Mouse (Mus musculus): Measurements from ENCODE around the gene Adam17. TPM values are rescaled to one million over a fixed set of nuclear protein-coding genes. Genes with fewer than 3 reads are reported as not detected.
A peak's percentile ranks its signal among the peaks of the same experiment; 100 is the strongest.

Adam17 gene
- polyA plus RNA-seq, 2 experiments from 2014 or later = 55.6 to 61.6 TPM

DNA sequence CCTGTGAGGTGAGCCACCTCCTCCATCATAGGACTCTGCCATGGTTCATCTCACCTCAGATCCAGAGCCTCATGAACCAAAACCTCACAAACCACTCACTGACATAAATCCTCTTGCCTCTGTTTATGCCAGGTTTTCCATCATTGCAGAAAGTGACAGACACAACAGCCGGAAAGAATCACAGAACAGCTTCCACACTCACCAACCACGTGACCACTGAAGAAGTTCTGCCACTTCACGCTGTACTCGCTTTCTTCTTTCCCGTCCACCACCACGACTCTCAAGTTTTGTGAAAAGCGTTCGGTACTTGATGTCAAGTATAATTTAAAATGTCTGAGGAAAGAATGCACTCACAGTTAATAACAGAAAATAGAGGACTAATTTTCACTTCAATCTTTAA is 19.8 kb downstream of the Adam17 start:
- no peak for ATAC-seq

DNA sequence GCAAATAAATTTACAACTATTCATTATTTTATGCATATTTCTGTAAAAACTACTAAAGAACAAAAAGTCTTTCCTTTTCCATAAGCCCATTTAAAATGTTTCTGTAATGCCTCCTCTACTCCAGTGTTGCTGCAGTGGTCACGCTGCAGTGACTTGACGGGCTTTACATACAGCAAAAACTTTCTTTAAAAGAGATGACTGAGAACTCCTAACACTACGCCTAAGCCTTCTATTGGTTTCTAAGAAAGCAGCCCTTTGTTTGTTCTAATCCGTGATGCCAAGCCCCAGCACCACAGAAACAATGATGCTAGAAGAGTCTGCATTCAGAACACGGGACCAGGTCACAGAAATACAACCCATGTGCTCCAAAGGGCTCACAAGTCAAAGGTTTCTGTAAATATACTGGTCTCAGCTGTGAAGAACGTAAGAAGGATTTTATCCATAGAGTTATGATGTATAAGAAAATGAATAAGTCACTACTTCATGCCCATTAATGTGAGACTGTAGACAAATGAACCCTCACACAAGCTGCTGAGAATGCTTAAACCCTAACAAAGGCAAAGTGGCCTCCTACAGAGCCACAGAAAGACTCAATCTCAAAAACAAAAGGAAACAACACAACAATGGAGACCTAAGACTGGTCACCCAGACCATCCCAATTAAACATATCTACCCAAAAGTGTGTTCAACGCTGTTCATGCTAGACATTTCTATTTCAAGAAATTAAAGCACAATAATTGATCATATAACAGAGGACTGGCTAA is 23.1 kb downstream of the Adam17 start:
- no peak for ATAC-seq

DNA sequence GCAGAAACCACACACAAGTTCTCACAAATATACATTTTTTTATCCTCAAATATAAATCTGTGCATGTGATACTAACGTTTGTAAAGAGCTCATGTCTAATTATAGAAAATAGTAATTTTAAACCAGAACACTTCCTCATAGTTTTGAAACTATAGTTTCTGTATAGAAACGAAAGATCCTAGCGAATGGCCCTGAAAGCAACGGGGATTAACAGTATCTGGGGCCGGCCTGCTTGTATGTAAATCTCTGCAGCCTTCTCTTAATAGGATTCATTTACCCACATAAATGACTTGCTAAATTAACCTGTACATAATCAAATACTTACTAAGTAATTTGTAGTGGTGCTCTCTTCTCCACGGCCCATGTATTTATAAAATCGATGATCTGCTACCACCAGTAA is 26.5 kb downstream of the Adam17 start:
- no peak for ATAC-seq

DNA sequence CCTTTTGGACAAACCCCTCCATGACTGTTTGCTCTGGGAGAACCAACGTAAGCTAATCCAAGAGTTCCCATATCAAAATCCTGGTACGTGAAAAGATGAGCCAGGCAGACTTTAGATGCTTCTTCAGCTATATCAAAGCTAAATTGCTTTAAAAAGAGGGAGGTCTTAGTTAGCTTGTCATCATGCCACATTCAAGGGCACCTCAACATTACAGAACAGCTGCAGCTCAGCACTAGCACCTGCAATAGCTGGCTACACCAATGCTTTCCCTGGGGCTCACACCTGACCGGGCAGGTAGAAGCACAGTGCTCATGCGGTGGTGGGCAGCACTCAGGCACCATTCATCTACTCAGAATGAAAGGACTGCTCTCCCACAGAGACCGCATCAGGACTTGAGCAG is 32.8 kb downstream of the Adam17 start:
- no peak for ATAC-seq

DNA sequence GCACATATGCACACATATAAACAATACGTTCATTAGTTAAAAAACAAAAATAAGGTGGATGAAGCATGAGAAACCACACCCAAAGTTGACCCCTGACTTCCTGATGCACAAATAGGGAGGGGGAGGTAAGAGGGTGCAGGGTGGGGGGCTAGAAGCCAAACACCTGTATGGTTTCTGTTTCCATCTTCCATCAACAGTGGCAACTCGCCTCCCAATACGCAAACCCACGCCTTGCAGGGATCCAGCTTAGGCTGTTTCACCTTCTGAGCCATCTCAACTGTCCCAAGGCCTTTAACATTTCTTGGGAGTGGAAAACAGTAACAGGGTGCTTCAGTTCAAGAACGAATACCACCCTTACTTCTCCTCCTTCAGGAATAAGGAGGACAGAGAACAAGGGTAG is 36.3 kb downstream of the Adam17 start:
- ATAC-seq = no peak

DNA sequence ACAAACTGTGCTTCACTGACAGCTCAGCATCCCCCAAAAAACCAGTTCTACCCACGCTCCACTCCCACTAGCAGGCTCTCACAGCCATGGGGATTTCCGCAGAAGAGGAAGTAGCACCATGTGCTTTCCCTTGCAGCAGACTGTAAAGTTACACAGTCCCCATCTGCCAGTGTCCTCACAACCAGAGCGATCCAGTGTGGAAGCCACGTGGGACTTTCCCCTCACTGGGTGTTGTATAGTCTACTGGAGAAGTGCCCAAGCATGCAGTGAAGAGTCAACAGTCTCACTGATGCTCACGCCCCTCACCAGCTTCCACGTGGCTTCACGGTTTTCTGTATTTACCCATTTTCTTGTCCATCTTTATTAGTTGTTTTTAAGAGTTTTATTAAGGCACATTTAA is 37.6 kb downstream of the Adam17 start:
- ATAC-seq = peak; percentile 94

DNA sequence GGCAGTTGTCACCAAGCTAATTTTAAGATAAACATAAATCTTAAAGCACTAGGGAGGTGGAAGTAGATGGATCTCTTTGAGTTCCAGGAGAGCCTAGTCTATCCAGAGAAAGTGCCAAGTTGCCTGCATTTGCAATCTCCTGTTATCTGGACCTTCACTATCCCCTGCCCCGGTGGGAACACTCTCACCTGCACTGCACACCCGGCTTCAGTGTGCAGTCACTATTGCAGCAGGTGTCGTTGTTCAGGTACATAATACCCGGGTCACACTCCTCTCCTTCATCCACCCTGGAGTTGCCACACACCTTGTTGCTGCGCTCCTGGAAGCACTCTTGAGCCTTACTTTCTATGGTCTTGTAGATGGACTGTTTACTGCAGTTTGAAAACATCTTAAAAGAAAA is 39.7 kb downstream of the Adam17 start:
- ATAC-seq = no peak

DNA sequence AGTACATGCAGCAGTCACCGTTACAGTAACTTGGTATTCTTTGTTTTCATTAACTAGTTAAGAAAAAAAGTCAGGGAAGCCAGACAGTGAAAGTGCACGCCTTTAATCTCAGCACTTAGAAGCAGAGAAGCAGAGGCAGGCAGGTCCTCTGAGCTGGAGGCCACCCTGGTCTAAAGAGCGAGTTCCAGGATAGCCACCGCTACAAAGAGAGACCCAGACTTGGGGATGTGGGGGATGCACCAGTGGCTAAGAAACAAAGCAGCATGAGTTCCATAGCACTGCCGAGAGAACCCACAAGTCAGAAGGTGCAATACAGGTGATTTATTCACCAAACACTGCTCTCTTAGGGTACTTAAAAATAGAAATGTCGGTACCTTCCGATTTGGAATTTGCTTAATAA is 40.4 kb downstream of the Adam17 start:
- no peak for ATAC-seq

DNA sequence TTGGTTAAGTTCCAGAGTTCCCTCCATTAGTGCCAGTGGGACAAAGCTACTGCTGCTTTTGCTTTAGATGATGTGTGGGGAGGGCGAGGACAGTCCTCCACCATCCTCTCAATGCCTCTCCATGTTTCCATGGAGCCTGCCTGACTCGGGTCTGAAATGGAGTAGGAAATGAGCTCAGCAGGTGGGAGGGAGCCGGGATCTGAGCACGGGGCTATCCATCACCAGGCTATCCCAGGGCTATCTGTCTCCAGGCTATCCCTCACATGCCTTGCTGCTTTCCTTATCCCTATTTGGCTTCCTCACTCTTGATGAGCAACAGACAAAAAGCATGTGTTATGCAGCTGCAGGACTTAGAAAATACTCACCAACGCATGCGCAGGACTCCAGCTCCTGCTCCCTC is 41.7 kb downstream of the Adam17 start:
- no peak for ATAC-seq

DNA sequence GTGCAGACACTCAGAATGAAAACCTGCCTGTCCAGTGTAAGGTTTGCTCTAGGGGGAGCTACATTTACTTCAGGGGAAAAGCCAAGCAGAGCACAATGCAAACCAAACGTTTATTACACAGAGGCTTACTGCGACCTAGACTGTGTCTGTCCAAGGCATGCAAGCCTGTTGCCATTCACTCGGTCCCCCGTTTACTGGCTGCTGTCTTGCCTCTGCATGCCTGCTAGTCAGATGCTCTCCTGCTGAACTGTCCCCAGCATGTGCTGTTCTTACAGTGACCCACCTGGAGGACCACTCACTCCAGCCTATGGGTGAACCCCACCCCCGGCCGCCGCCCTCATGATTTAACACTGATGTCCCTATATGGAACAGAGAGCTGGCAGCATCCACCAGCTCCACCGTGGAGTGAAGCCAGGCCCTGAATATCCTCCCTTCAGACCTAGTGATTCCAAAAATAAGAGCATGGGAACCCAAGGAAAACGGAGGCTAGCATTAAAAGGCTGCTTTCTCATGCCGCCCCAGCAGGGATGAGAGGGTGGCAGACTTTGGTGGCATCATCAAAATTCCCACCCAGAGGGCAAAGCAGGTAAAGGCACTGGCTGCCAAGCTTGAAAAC is 42.4 kb downstream of the Adam17 start:
- no peak for ATAC-seq

DNA sequence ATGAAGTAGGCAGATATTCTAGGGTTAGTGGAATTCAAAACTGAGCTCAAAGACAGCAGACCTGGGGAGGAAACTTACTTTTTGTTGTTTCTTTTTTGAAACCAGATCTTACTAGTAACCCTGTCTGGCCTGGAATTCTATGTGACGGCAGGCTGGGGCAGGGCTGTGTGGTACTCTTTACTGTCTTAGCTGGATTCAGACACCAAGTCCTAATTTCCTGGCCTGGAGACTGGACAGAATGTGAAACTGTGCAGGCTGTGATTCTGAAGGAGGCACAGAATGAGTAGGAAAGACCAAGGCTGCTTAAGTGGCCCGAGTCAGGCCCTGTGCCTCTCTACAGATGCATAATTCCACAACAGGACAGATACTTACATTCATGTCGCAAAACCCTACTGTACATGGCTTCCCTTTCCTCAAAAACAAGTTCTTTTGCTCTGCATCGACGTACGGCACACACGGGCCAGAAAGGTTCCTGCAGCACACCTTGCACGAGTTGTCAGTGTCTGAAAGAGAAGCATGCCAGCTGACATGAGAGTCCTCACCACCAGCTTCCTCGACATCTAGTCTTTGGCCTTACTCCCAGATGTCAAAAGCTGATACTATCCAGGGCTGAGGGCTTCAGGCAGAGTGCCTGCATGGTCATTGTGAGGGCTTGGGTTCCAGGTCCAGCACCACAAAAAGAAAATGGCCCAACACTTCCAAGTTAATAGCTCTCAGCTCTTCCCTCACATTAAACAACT is 43.6 kb downstream of the Adam17 start:
- no peak for ATAC-seq

DNA sequence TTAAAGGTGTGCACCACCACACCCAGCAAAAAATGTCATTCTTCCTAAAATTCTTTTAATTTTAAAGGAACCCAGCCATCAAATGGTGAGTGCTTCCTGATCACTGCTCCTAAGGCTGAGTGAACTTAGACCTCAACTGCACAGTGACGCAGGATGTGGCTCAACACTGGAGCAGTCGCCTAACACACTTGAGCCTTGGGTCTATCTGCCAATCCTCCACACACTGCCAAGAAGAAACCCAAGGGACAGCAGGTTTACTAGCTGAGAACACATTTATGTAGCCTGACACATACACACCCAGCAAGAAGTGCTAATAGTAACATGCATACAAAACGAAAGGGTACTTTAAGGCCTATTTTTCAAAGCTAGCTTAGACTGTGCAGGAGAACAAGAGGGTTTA is 47.1 kb downstream of the Adam17 start:
- ATAC-seq = no peak

DNA sequence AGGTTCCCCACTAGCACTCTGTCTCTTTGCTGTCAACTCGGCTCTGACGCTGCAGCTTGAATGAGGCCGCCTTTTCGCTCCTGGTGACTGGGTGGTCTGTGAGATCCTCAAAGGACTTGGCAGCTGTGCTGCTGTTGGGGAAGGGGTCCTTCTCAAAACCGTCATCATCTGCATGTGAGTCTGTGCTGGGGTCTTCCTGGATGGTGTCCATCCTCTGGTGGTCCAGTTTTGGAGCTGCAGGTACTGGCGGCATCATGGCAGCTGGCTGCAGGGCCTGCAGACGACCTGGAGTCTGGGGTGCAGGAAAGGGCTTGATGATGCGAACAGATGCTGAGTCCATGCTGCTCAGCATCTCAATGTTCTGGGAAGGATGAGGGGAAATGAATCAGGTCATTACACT is 48.2 kb downstream of the Adam17 start:
- no peak for ATAC-seq

DNA sequence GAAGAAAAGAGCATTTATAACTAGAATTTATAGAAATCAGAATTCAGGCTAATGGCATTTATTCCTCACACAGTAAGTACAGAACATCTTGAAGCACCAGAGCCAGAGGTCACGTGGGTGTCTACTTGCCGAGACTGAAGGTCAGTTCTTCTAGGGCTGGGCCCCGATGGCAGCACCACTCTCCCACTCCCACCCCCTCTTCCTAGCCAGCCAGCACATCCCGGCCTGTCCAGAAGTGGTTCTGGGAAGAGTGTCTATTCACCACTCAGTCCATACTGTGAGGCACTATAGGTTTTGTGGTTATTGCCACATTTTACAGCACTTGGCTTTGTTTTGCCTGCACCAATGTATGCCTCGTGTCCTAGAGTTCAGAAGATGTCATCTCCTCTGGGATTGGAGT is 49.3 kb downstream of the Adam17 start:
- ATAC-seq = no peak

DNA sequence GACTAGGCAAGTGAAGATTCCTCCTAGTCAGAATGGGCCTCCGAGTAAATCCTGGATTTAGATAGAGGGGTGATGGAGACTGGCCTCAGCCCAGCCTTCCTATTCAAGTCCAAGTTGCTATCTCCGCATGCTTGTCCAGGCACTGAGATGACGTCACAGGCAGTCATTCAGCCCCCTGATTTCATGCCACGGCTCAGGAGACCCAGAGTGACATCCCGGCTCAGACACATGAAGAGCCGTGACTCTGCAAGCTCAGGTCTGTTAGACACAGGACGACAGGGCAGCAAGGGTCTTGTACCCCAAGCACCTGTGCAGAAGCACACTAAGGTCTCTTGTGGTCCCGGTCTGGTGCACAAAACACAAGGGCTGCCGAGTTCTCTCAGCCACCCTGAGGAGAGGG is 50.6 kb downstream of the Adam17 start:
- no peak for ATAC-seq

DNA sequence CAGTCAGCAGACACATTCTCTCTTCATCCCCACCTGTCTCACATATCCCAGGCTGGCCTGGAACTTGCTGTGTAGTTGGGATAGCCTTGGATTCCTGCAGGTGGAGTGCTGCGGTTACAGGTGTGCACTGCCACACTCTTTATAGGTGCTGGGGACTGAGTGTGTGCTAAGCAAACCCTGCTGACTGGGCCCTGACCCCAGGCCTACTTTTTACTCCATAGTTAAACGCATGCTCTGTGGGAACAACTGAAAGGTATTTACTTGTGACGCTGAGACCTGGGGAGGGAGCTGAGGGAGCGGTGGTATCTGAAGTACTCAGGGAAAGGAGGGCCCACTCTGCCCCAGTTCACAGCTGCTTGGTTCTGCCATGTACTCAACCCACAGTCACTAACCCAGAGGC is 51.1 kb downstream of the Adam17 start:
- ATAC-seq = no peak

DNA sequence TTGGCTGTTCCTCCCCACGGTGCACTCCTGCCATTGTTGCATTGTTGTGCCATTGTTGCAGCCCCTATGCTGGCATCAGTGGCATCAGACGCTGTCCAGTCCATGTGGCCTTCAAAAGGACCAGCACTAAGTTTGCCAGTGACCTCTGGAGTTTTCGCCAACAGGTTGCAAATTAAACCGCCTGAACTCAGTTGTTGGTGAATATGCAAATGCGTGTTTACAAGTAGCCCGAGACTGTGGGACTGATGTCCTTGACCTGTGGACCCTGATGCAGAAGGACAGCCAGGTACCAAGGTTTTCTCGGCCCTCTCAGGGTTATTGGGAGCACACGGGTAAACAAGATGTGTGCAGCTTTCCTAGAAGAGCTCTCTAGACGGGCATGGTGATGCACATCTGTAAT is 52.3 kb downstream of the Adam17 start:
- ATAC-seq = no peak

DNA sequence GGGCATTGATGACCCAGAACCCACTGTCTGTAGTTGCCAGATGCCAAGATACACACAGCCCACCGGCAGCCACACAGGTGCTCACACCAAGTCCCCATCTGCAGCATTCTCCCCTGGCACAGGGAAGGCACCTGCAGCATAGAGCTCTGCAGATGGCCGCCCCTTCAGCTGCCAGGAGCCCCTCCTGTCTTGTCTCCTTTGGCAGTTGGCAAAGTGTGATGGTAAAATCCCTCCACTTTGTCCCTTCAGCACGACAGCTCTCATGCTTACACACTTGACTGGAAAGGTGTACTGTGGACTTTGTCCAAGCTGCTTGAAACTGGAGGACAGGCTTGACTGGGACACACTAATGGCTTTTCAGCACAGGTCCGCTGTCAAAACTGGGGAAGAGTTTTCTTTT is 53.1 kb downstream of the Adam17 start:
- no peak for ATAC-seq

DNA sequence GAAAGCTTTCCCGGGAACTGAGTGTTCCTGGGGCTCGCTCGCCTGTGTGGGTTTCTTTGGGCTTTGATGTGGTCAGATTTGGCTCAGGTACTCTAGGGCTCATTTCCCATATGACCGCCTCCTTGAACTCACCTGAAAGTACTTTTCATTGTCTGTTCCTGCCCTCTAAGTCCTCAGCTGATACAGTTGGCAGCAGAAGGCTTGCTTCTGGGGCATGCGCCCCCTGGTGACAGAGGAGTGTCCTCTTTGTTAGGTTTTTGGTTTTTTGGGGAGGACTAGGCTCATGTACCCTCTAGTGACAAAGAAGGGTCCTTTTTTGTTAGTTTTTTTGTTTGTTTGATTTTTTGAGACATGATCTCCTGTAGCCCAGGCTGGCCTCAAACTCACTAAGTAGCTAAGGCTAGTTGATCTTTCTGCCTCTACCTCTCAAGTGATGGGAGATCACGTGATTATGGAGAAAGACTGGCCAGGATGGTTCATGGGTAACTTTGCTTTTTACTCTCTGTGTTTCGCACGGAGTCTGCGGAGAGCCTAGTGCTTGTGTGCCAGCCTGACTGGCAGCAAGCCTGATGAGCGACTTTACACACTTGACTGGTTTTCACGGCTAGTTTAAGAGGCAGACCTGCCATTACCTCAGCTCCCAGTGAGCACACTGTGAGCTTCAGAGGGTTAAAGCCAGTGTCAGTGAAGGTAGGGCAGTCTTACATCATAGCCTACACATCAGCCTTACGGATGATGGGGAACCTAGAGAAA is 55.1 kb downstream of the Adam17 start:
- peak; percentile 56 for ATAC-seq

DNA sequence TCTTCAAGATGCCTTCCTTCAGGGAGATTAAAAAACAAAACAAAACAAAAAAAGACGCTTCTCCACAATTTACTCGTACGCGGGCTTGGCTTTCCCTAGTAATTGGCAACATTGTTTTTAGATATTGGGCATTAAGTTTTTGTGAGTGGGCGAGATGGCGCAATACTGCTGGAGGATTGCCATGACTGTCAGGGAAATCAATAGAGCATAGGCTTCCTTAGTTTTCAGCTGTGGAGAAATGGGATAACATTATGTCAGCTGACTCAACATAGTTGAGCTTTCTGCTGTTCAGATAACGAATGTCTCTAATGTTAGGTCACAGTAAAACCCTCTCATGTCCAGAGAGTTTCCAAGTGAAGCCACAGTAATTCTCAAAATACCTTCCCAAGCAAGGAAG is 56.6 kb downstream of the Adam17 start:
- no peak for ATAC-seq

DNA sequence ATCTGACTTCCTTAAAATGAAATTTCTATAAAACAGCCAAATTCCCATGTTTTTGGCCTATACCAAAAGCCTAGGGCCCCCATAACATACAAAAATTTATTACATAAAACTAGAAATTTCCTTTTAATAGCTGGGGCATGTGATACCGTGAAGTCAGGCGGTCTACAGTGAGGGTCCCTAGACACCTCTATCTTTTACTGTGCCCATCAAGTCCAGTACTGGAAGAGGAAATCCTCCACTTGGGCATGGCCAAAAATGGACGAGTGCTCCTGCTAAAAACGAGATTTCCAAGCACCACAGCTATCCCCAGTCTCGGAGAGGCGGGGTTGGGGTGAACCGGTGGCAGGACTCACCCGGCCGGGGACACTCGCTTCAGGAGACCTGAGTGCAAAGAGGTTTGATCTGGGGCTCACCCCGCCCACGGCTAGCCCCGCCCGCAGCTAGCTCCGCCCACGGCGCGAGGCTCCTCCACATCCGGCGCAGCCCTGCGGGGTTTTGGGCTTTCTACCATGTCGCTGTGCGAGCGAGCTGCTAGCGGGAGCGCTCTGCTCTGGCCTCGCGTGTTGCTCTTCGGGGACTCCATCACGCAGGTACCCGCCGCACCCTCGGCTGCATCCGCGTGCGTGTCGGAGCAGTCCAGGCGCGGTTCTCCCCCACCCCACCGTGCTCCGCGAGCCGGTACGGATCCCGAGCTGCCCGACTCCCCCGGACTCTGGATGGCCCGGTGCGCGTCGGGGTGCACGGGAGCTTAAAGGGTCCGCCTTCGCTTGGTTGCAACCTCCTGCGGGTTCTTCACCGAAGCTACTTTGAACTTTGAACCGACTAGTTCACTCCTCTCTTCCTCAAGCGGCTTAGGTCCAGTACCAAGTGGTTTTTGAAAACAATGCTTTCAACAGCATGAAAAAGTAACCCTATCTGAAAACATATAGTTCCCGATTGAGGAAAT is 57.2 kb downstream of the Adam17 start, which contains the start of gene Iah1:
Gene Iah1, plus strand, starts transcription at position 467 of the 946 bp plus-strand sequence.
- ATAC-seq = peak; percentile 93

DNA sequence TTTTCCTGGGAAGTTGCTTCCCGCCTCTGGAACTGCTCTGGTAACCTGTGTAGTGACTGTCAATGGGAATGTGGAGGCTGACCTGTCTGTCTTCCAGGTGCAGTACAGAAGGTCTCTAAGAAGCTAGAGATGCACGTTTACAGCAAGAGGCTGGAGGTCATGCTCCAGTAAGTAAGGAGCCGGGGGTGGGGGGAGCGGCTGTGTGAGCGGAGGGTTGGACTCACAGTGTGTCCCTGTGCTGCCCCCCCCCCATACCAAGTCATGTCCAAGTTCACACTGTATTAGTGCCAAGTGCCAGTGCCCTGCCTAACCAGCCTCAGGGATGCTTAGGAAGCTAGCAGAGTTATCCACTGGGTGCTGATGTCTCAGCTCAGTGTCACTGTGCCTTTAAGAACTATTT is 61.2 kb downstream of the Adam17 start:
- ATAC-seq = no peak
